Mouse (Mus musculus) CH12.LX (cell line): ENCODE measurements around the gene Eps8l2. TPM values are rescaled to one million over a fixed set of nuclear protein-coding genes. Genes with fewer than 3 reads are reported as not detected.
A peak's percentile ranks its signal among the peaks of the same experiment; 100 is the strongest.

Experiments used
- DNase-seq: peaks from one replicate; pipeline ENCODE4 v3.0.0-alpha.2; 2013; ENCODE audit errors: extremely low read depth
- H3K27ac ChIP-seq: 2 replicates; pipeline ENCODE4 v1.5.1; 2012; ENCODE audit warnings: low read depth, mild to moderate bottlenecking, control low read depth, moderate library complexity; ENCODE audit not compliant: insufficient read depth
- H3K27me3 ChIP-seq: replicated peaks from 2 replicates; pipeline ENCODE3; 2012; ENCODE audit warnings: inconsistent platforms
- H3K36me3 ChIP-seq, 2 experiments: replicated peaks in 1 of 2; 2 replicates each; pipeline versions ENCODE3 to v1.6.1; 2012; ENCODE audit warnings: inconsistent platforms in 1 of 2, low read length in 1 of 2, mild to moderate bottlenecking in 1 of 2, mixed read lengths in 1 of 2, moderate library complexity in 1 of 2; ENCODE audit not compliant: control insufficient read depth in 1 of 2, insufficient read depth in 1 of 2
- H3K4me1 ChIP-seq, 2 experiments: 2 replicates each; pipeline ENCODE4 v1.6.1; 2012; ENCODE audit warnings: inconsistent platforms in 1 of 2, moderate library complexity in 1 of 2; ENCODE audit not compliant: insufficient read depth in 2 of 2, control insufficient read depth in 1 of 2
- H3K4me2 ChIP-seq: 2 replicates; pipeline ENCODE4 v1.6.1; 2012; ENCODE audit warnings: low read depth, mild to moderate bottlenecking, control low read depth; ENCODE audit not compliant: poor library complexity, insufficient read depth, severe bottlenecking
- H3K4me3 ChIP-seq, 3 experiments: fragments of 150-350 bp in 1 of 3; sonication (generic) in 1 of 3; replicated peaks in 1 of 3; 2 replicates each; pipeline versions ENCODE3 to v1.5.1; 2011 to 2012; ENCODE audit warnings: low read depth in 2 of 3, low read length in 2 of 3, mild to moderate bottlenecking in 2 of 3, moderate library complexity in 2 of 3, control low read depth in 1 of 3, improper control_type of control experiment in 1 of 3, inconsistent platforms in 1 of 3, mixed read lengths in 1 of 3; ENCODE audit not compliant: poor library complexity in 1 of 3
- H3K79me2 ChIP-seq: replicated peaks from 2 replicates; pipeline ENCODE4 v1.6.1; 2012; ENCODE audit warnings: mild to moderate bottlenecking, moderate library complexity; ENCODE audit not compliant: control insufficient read depth, poor library complexity, insufficient read depth, severe bottlenecking; ENCODE audit errors: extremely low read depth
- H3K9ac ChIP-seq: 2 replicates; pipeline ENCODE4 v1.6.1; 2012; ENCODE audit warnings: low read depth, mild to moderate bottlenecking, control low read depth, moderate library complexity; ENCODE audit not compliant: insufficient read depth
- H3K9me3 ChIP-seq: replicated peaks from 2 replicates; pipeline ENCODE3; 2012; ENCODE audit warnings: low read length, inconsistent platforms, mixed read lengths
- CHD2 ChIP-seq: IDR thresholded peaks from 2 replicates; pipeline ENCODE4 v1.6.1; 2011; ENCODE audit warnings: low read length, improper control_type of control experiment
- CTCF ChIP-seq, 2 experiments: IDR thresholded peaks in 1 of 2; conservative IDR thresholded peaks in 1 of 2; 2 replicates each; pipeline ENCODE4 v1.5.1; 2011 to 2012; ENCODE audit warnings: low read depth in 2 of 2, low read length in 2 of 2, improper control_type of control experiment in 1 of 2, inconsistent platforms in 1 of 2, mild to moderate bottlenecking in 1 of 2, moderate library complexity in 1 of 2
- E2F4 ChIP-seq: IDR thresholded peaks from 2 replicates; pipeline ENCODE4 v1.6.1; 2011; ENCODE audit warnings: low read depth, low read length, improper control_type of control experiment; ENCODE audit not compliant: insufficient replicate concordance
- ELF1 ChIP-seq: IDR thresholded peaks from 2 replicates; pipeline ENCODE4 v1.6.1; 2014; ENCODE audit warnings: low read depth, mild to moderate bottlenecking, inconsistent platforms, low read length, improper control_type of control experiment
- EP300 ChIP-seq: IDR thresholded peaks from 2 replicates; pipeline ENCODE4 v1.6.1; 2011; ENCODE audit warnings: low read length, improper control_type of control experiment
- GABPA ChIP-seq: IDR thresholded peaks from 2 replicates; pipeline ENCODE4 v1.6.1; 2012; ENCODE audit warnings: low read depth, low read length, improper control_type of control experiment, inconsistent platforms; ENCODE audit not compliant: insufficient replicate concordance
- JUN ChIP-seq: IDR thresholded peaks from 2 replicates; pipeline ENCODE4 v1.6.1; 2011; ENCODE audit warnings: low read depth, mild to moderate bottlenecking, low read length, improper control_type of control experiment, moderate library complexity; ENCODE audit not compliant: insufficient read depth
- JUND ChIP-seq: conservative IDR thresholded peaks from 2 replicates; pipeline ENCODE4 v1.6.1; 2011; ENCODE audit warnings: low read depth, low read length, improper control_type of control experiment
- KAT2A ChIP-seq: IDR thresholded peaks from 2 replicates; pipeline ENCODE4 v1.6.1; 2012; ENCODE audit warnings: low read length, improper control_type of control experiment, inconsistent platforms; ENCODE audit not compliant: insufficient replicate concordance
- MAX ChIP-seq: IDR thresholded peaks from 2 replicates; pipeline ENCODE4 v1.6.1; 2011; ENCODE audit warnings: low read length, improper control_type of control experiment
- MEF2A ChIP-seq: IDR thresholded peaks from 2 replicates; pipeline ENCODE4 v1.6.1; 2014; ENCODE audit warnings: low read depth, mild to moderate bottlenecking, inconsistent platforms, low read length, improper control_type of control experiment, borderline replicate concordance
- MYC ChIP-seq: IDR thresholded peaks from 2 replicates; pipeline ENCODE4 v1.6.1; 2011; ENCODE audit warnings: low read depth, mild to moderate bottlenecking, improper control_type of control experiment, low read length
- NELFE ChIP-seq: IDR thresholded peaks from 2 replicates; pipeline ENCODE4 v1.6.1; 2011; ENCODE audit warnings: low read depth, low read length, improper control_type of control experiment
- NRF1 ChIP-seq: IDR thresholded peaks from 2 replicates; pipeline ENCODE4 v1.6.1; 2014; ENCODE audit warnings: low read depth, mild to moderate bottlenecking, inconsistent platforms, low read length, improper control_type of control experiment, moderate library complexity
- POLR2A ChIP-seq: IDR thresholded peaks from 2 replicates; pipeline ENCODE4 v1.6.1; 2011; ENCODE audit warnings: low read depth, mild to moderate bottlenecking, improper control_type of control experiment, low read length
- RAD21 ChIP-seq: IDR thresholded peaks from 2 replicates; pipeline ENCODE4 v1.6.1; 2011; ENCODE audit warnings: low read depth, mild to moderate bottlenecking, low read length, improper control_type of control experiment, moderate library complexity
- SMC3 ChIP-seq: IDR thresholded peaks from 2 replicates; pipeline ENCODE4 v1.6.1; 2011; ENCODE audit warnings: low read depth, low read length, improper control_type of control experiment
- TBP ChIP-seq: conservative IDR thresholded peaks from 2 replicates; pipeline ENCODE4 v1.6.1; 2011; ENCODE audit warnings: low read depth, low read length, improper control_type of control experiment
- UBTF ChIP-seq: IDR thresholded peaks from 2 replicates; pipeline ENCODE4 v1.6.1; 2012; ENCODE audit warnings: low read depth, mild to moderate bottlenecking, inconsistent platforms, low read length, improper control_type of control experiment, moderate library complexity
- USF2 ChIP-seq: conservative IDR thresholded peaks from 2 replicates; pipeline ENCODE4 v1.6.1; 2011; ENCODE audit warnings: low read depth, low read length, improper control_type of control experiment
- ZMIZ1 ChIP-seq: IDR thresholded peaks from 2 replicates; pipeline ENCODE4 v1.6.1; 2012; ENCODE audit warnings: low read depth, mild to moderate bottlenecking, inconsistent platforms, low read length, improper control_type of control experiment
- dilution Hi-C: fragments of 300-500 bp; cut with MboI; formaldehyde crosslinking; loops from 2 replicates; pipeline ENCODE4 v1.14.3; 2020; ENCODE audit warnings: low sequenced_read_pairs; ENCODE audit not compliant: extremely low pct_unique_long_range_greater_than_20kb, extremely low pct_ligation_motif_present
- in situ Hi-C: fragments of 300-500 bp; cut with MboI; formaldehyde crosslinking; loops from 3 replicates; pipeline ENCODE4 v1.14.3; 2019; ENCODE audit warnings: low sequenced_read_pairs, low pct_ligation_motif_present, low pct_unique_long_range_greater_than_20kb, mixed read lengths
- polyA plus RNA-seq: library from polyadenylated mRNA; unstranded; fragments of >175 nt; gene quantifications from 2 replicates; pipeline ENCODE4 v1.2.1, GENCODE M21; 2012; ENCODE audit warnings: low read depth; ENCODE audit not compliant: insufficient read length
- total RNA-seq, 2 experiments: library from RNA; depleted of rRNA; stranded (reverse); fragments of 300-350 nt in 1 of 2; fragments of >200 nt in 1 of 2; gene quantifications; 2 replicates each; pipeline ENCODE4 v1.2.3; 2012 to 2014

Eps8l2 gene
- total and polyA plus RNA-seq, 3 experiments: 0.51 to 1.1 TPM; not detected in 1

DNA sequence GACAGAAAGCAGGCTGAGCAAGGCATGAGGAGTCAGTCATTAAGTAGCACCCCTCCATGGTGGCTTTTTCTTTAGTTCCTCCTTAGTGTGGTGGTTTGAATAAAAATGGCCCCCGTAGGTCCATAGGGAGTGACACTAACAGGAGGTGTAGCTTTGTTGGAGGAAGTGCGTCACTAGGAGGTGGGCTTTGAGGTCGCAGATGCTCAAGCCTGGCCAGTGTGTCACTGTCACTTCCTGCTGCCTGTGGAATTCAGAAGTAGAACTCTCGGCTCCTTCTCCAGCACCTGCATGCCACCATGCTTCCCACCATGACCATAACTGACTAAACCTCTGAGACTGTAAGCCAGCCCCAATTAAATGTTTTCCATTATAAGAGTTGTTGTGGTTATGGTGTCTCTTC is 28.7 kb downstream of the Eps8l2 start:
- H3K27ac ChIP-seq: no peak overlapping the region
- peaks cover 4 to 20% of the 10 kb centered on the region in 2 experiments; a peak in 3 of 4 replicates for H3K4me1 ChIP-seq
- H3K4me3 ChIP-seq: no peak overlapping the region
- in situ Hi-C loops: loop anchor here (10.0 to 25.0 kb wide), 2 partner anchors 103 to 380 kb away; partner anchors contain the start of gene Irf7
- dilution Hi-C loops: no loop called here
- H3K4me2 ChIP-seq: no peak overlapping the region
- no peaks in the 10 kb centered on the region for H3K36me3 ChIP-seq
- H3K27me3 ChIP-seq: peaks cover 10% of the 10 kb centered on the region
- H3K79me2 ChIP-seq: no peaks in the 10 kb centered on the region
- no peak overlapping the region for H3K9ac ChIP-seq
- H3K9me3 ChIP-seq: peaks cover 5% of the 10 kb centered on the region
- DNase-seq: no peak
- TF ChIP-seq CHD2 (no peak), CTCF (conservative IDR thresholded peaks at IDR 0.05 in 1 of 2, IDR thresholded peaks at IDR 0.05 in 1 of 2; ENCODE audit: low read depth in 2 of 2, low read length in 2 of 2) (no peak)

DNA sequence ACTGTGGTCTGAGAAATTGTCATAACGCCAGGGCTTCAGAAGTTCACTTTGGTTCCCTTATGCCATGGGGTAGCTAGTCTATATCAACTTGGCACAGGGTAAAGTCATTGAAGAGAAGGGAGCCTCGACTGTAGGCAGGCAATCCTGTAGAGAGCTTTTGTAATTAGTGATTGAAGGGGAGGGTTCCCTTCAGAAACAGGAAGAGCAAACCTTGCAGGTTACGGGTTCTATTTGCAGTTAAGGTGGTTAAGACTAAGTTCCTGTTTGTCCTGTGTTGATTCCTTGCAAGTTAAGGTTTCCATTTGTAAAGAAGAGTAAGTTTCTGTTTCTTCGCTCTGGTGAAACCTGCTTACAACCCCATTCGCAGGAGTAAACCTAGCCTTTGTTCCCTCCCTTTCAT is 31.2 kb downstream of the Eps8l2 start:
- Histone ChIP-seq H3K4me3 (no peak overlapping the region), H3K27me3 (peaks cover 5% of the 10 kb centered on the region), H3K79me2 (no peaks in the 10 kb centered on the region), H3K4me1 (peaks cover 8 to 37% of the 10 kb centered on the region in 2 experiments; a peak in 3 of 4 replicates), H3K36me3 (no peaks in the 10 kb centered on the region), H3K4me2 (no peak overlapping the region), H3K9me3 (peaks cover 5% of the 10 kb centered on the region), H3K27ac (no peak overlapping the region), H3K9ac (no peak overlapping the region)
- DNase-seq: no peak
- TF ChIP-seq GABPA (no peak), ELF1 (0 out of 2 replicates have a peak, but pooled peaks have one; percentile 13)
- dilution Hi-C loops: no loop called here
- in situ Hi-C loops: loop anchor here (10.0 to 25.0 kb wide), 2 partner anchors 105 to 383 kb away; partner anchors contain the start of gene Irf7

GRCm38 (mm10) chr7:141371942-141372595 is 33.4 kb downstream of the Eps8l2 start:
- Histone ChIP-seq H3K27me3 (no peaks in the 10 kb centered on the region), H3K27ac (no peak overlapping the region), H3K79me2 (no peaks in the 10 kb centered on the region), H3K36me3 (no peaks in the 10 kb centered on the region), H3K4me2 (no peak overlapping the region; the same call in 1 of the 2 replicates), H3K9ac (peak overlapping the region; percentile 13; the same call in 1 of the 2 replicates), H3K9me3 (peaks cover 5% of the 10 kb centered on the region), H3K4me3 (no peak overlapping the region), H3K4me1 (peaks cover 8 to 41% of the 10 kb centered on the region in 2 experiments; a peak in 3 of 4 replicates)
- TF ChIP-seq MAX: no peak
- no peak for TF ChIP-seq JUND
- TF ChIP-seq TBP: no peak
- no peak for TF ChIP-seq JUN
- no peak for TF ChIP-seq MEF2A
- TF ChIP-seq KAT2A: no peak
- no peak for TF ChIP-seq ZMIZ1
- no peak for TF ChIP-seq RAD21
- no peak for TF ChIP-seq POLR2A
- no peak for TF ChIP-seq NELFE
- no peak for TF ChIP-seq E2F4
- no peak for TF ChIP-seq USF2
- TF ChIP-seq MYC: no peak
- no peak for TF ChIP-seq SMC3
- TF ChIP-seq NRF1: no peak
- no peak for TF ChIP-seq CHD2
- TF ChIP-seq UBTF: no peak
- TF ChIP-seq ELF1: no peak
- TF ChIP-seq EP300: no peak
- in situ Hi-C loops: loop anchor here (25.0 kb wide), 1 partner anchor 385 kb away; no protein-coding TSS in a partner anchor
- peak; percentile 46 for DNase-seq
- dilution Hi-C loops: no loop called here
